In genomic region chr15:31238611-31239010, GRCm38 (mm10) we compare ENCODE assay signal across 18 mouse cellular contexts. TPM values are rescaled to one million over a fixed set of nuclear protein-coding genes. Genes with fewer than 3 reads are reported as not detected.
DNase-seq lines count a peak whose midpoint lies in the region; ATAC-seq and TF ChIP-seq lines count a peak whose summit lies in the region.
"Had no signal": no experiment of that assay in that cellular context is flagged by ENCODE, and none has a peak within 500 bp of the region (broad histone marks: within the 10 kb centered on the region; RNA-seq: fewer than 3 reads in every experiment).

No protein-coding gene starts in this region.

- peaks cover 19% of the 10 kb centered on the region for H3K4me1 ChIP-seq in heart, embryonic 11.5 days (ENCODE audit: control insufficient read depth, insufficient read depth, low read length)
- 0 out of 2 replicates have a peak, but pooled peaks cover 3% of the 10 kb centered on the region for H3K4me1 ChIP-seq in kidney, postnatal 0 days (replicated peaks; ENCODE audit: insufficient read depth, low read length)
- H3K4me1 ChIP-seq: forebrain, embryonic 13.5 days; hindbrain, embryonic 15.5 days had no signal

- TF ChIP-seq CTCF in kidney, postnatal 0 days (IDR thresholded peaks at IDR 0.05; ENCODE audit: low read depth), result no peak

- no peak overlapping the region for H3K4me3 ChIP-seq in heart, embryonic 11.5 days (ENCODE audit: low read depth, low read length)
- H3K4me3 ChIP-seq in kidney, postnatal 0 days (replicated peaks; ENCODE audit: low read depth, low read length), result no peak overlapping the region
- H3K4me3 ChIP-seq: forebrain, embryonic 13.5 days; hindbrain, embryonic 15.5 days had no signal

- no peaks in the 10 kb centered on the region for H3K9me3 ChIP-seq in heart, embryonic 11.5 days (replicated peaks; ENCODE audit: control insufficient read depth, low read length)
- H3K9me3 ChIP-seq in kidney, postnatal 0 days (replicated peaks; ENCODE audit: low read length), result no peaks in the 10 kb centered on the region; the same call in 1 of the 2 replicates
- H3K9me3 ChIP-seq: forebrain, embryonic 13.5 days; hindbrain, embryonic 15.5 days had no signal

- H3K4me2 ChIP-seq in heart, embryonic 11.5 days, result no peak overlapping the region
- H3K4me2 ChIP-seq in kidney, postnatal 0 days (ENCODE audit: low read length), result no peak overlapping the region
- H3K4me2 ChIP-seq: forebrain, embryonic 13.5 days; hindbrain, embryonic 15.5 days had no signal

- 63% methylated on average over 11 of the region's 11 CpGs for WGBS in heart, embryonic 11.5 days (ENCODE audit: insufficient replicate concordance)
- 29% methylated on average over 11 of the region's 11 CpGs for WGBS in kidney, postnatal 0 days

- H3K27ac ChIP-seq in heart, embryonic 11.5 days (ENCODE audit: low read depth, low read length), result no peak overlapping the region
- H3K27ac ChIP-seq in kidney, postnatal 0 days, result no peak overlapping the region
- H3K27ac ChIP-seq: forebrain, embryonic 13.5 days; hindbrain, embryonic 15.5 days had no signal

- ATAC-seq in heart, embryonic 11.5 days (replicated peaks; ENCODE audit: insufficient number of reproducible peaks, low FRiP score, low TSS enrichment), result no peak
- ATAC-seq in kidney, postnatal 0 days (replicated peaks; ENCODE audit: low FRiP score, low read depth), result 0 out of 2 replicates have a peak, but pooled peaks have one; percentile 4
- ATAC-seq in activated CD4-positive, CD25-positive, alpha-beta regulatory T cell, adult 4 months, result peak; percentile 27
- ATAC-seq: forebrain, embryonic 13.5 days; forebrain, postnatal 0 days; intestine, postnatal 0 days had no signal

- intact Hi-C loops in heart, postnatal 25 days (cut with DNase I), result no loop called here

- H3K36me3 ChIP-seq in heart, embryonic 11.5 days (ENCODE audit: control insufficient read depth, insufficient read depth, low read length), result peaks cover 5% of the 10 kb centered on the region
- peaks cover 7% of the 10 kb centered on the region for H3K36me3 ChIP-seq in kidney, postnatal 0 days (ENCODE audit: insufficient read depth, low read length)
- H3K36me3 ChIP-seq: G1E had no signal

- H3K27me3 ChIP-seq in heart, embryonic 11.5 days (ENCODE audit: control insufficient read depth, insufficient read depth, low read length), result no peaks in the 10 kb centered on the region
- H3K27me3 ChIP-seq in kidney, postnatal 0 days (ENCODE audit: insufficient read depth, low read length), result no peaks in the 10 kb centered on the region
- H3K27me3 ChIP-seq: forebrain, embryonic 13.5 days; hindbrain, embryonic 15.5 days had no signal

- no peak for DNase-seq in heart, postnatal 25 days (ENCODE audit: low spot score)
- peak; percentile 32 for DNase-seq in kidney, postnatal 0 days (ENCODE audit: low spot score)
- DNase-seq in kidney, postnatal 14 days, result no peak
- DNase-seq in CD4-positive, CD25-positive, alpha-beta regulatory T cell, adult 2 months (ENCODE audit: low read depth, low spot score), result peak; percentile 9
- no peak for DNase-seq in layer of hippocampus, postnatal 36 days
- no peak for DNase-seq in c-Kit-positive CD71-positive TER-119-positive erythroid progenitor cells, embryonic 14.5 days (ENCODE audit: low spot score)
- DNase-seq: adrenal gland, postnatal 10 days; cerebellum, adult 8-10 months; cerebellum, postnatal 14 days; forebrain, postnatal 0 days; gastrocnemius, postnatal 14 days; heart, postnatal 36 days had no signal

- H3K9ac ChIP-seq in heart, embryonic 11.5 days (ENCODE audit: low read depth, low read length), result 0 out of 2 replicates have a peak overlapping the region, but pooled peaks have one; percentile 22
- no peak overlapping the region for H3K9ac ChIP-seq in kidney, postnatal 0 days (ENCODE audit: low read depth, low read length)
- H3K9ac ChIP-seq: forebrain, embryonic 13.5 days; forebrain, postnatal 0 days; hindbrain, embryonic 15.5 days had no signal

RNA-seq across cellular contexts. Expression of gene Dap, which starts 14.5 kb away (rescaled TPM):
- polyA plus RNA-seq in heart, embryonic 11.5 days (2014; fragmentation: Nextera tagmentation; extraction: Ambion mirVana), result 61.2 and 65.1 TPM in 2 replicates
- total RNA-seq in heart, postnatal 25 days (2021), result 10 to 100 TPM; 20.4 to 20.7 TPM
- polyA plus RNA-seq in kidney, postnatal 0 days (2015; fragmentation: Nextera tagmentation; extraction: Ambion mirVana), result 127 and 131 TPM in 2 replicates
- 100 to 1,000 TPM in 1 of 2 experiments, 10 to 100 TPM in 1; 90.2 to 113 TPM for polyA plus RNA-seq in activated CD4-positive, CD25-positive, alpha-beta regulatory T cell, adult 4 months (2017; shearing (Covaris generic))
- total RNA-seq in layer of hippocampus, postnatal 36 days (2021), result 1 to 10 TPM; 6.5 to 7.4 TPM

Comparison
In these comparisons a context has a peak if more than half of its experiments do, and no peak if none do; other contexts are left out.
1. DNase-seq: peak in kidney, postnatal 0 days (single experiment) and CD4-positive, CD25-positive, alpha-beta regulatory T cell, adult 2 months (single experiment); none in heart, postnatal 25 days (single experiment), kidney, postnatal 14 days (single experiment), layer of hippocampus, postnatal 36 days (0 of 2) and c-Kit-positive CD71-positive TER-119-positive erythroid progenitor cells, embryonic 14.5 days (single experiment).